Mouse (Mus musculus) hindbrain, postnatal 0 days (tissue): ENCODE results near the gene Eef1akmt1. TPM values are rescaled to one million over a fixed set of nuclear protein-coding genes. Genes with fewer than 3 reads are reported as not detected.

ENCODE experiments used
- ATAC-seq: fragments of 200-750 bp; cut with Nextera tagmentation; 2 replicates; pipeline ENCODE4 v1.8.0; 2017; ENCODE audit warnings: mild to moderate bottlenecking, moderate TSS enrichment, moderate library complexity
- DNase-seq: peaks from one replicate; pipeline ENCODE4 v3.0.0-alpha.2; 2015; ENCODE audit warnings: low spot score
- H3K27ac ChIP-seq: fragments of 300-500 bp; sonication (generic); 2 replicates; pipeline ENCODE4 v1.5.1; 2014; ENCODE audit warnings: mild to moderate bottlenecking
- H3K27me3 ChIP-seq: fragments of 300-500 bp; sonication (generic); 2 replicates; pipeline ENCODE4 v1.6.1; 2014; ENCODE audit warnings: low read length, mixed read lengths; ENCODE audit not compliant: insufficient read depth
- H3K36me3 ChIP-seq: fragments of 300-500 bp; sonication (generic); 2 replicates; pipeline ENCODE4 v1.6.1; 2014; ENCODE audit warnings: low read length, mixed read lengths; ENCODE audit not compliant: insufficient read depth
- H3K4me1 ChIP-seq: fragments of 300-500 bp; sonication (generic); 2 replicates; pipeline ENCODE4 v1.6.1; 2014; ENCODE audit warnings: antibody characterized with exemption, low read length, mixed read lengths; ENCODE audit not compliant: insufficient read depth
- H3K4me2 ChIP-seq: fragments of 300-500 bp; sonication (generic); 2 replicates; pipeline ENCODE4 v1.6.1; 2014; ENCODE audit warnings: low read depth, mild to moderate bottlenecking, low read length, moderate library complexity, mixed read lengths
- H3K4me3 ChIP-seq: fragments of 300-500 bp; sonication (generic); 2 replicates; pipeline ENCODE4 v1.5.1; 2014; ENCODE audit warnings: low read length
- H3K9ac ChIP-seq: fragments of 300-500 bp; sonication (generic); replicated peaks from 2 replicates; pipeline ENCODE4 v1.6.1; 2014; ENCODE audit warnings: mild to moderate bottlenecking, low read length, moderate library complexity, mixed read lengths
- H3K9me3 ChIP-seq: fragments of 300-500 bp; sonication (generic); 2 replicates; pipeline ENCODE4 v1.6.1; 2016; ENCODE audit warnings: low read length, mixed read lengths
- CTCF ChIP-seq: IDR thresholded peaks from 2 replicates; pipeline ENCODE4 v1.5.1; 2016; ENCODE audit warnings: antibody characterized with exemption, control low read depth, low read depth
- WGBS: fragments of 180-500 bp; shearing (Covaris S2); extraction: QIAGEN DNeasy Blood & Tissue Kit; methylation state at CpG from one replicate; pipeline ENCODE4 v1.1.7; 2014; 5-methylcytosine and 5-hydroxymethylcytosine counted together
- polyA plus RNA-seq: library from polyadenylated mRNA; unstranded; fragments of >200 nt; fragmentation: Nextera tagmentation; extraction: Ambion mirVana; gene quantifications from 2 replicates; pipeline ENCODE4 v1.2.1, GENCODE M21; 2015
- total RNA-seq: library from RNA; depleted of rRNA; stranded (reverse); fragments of >200 nt; gene quantifications from 2 replicates; pipeline ENCODE4 v1.2.3, GENCODE M21; 2014; rRNA removed

Gene Eef1akmt1
- 21.6 and 32.9 TPM in 2 replicates for total RNA-seq
- polyA plus RNA-seq: 69.9 and 71.2 TPM in 2 replicates

- H3K27me3 ChIP-seq: no peaks in the 10 kb centered on the region
- ATAC-seq (peak; percentile 100), DNase-seq (peak; percentile 97)
- H3K4me1 ChIP-seq: no peaks in the 10 kb centered on the region
- no peaks in the 10 kb centered on the region for H3K9me3 ChIP-seq
- no peaks in the 10 kb centered on the region for H3K36me3 ChIP-seq
- peak within 1 kb of the TSS; percentile 48 for H3K9ac ChIP-seq
- peak within 1 kb of the TSS; percentile 50 for H3K4me3 ChIP-seq
- H3K27ac ChIP-seq: peak within 1 kb of the TSS; percentile 68; the same call in 1 of the 2 replicates
- no peak for TF ChIP-seq CTCF
- 9% methylated on average over 35 of the region's 35 CpGs for WGBS
- peak within 1 kb of the TSS; percentile 62 for H3K4me2 ChIP-seq
Observed at GRCm38 (mm10) chr14:57571155-57572133, at the start of gene Eef1akmt1. TSS of gene Eef1akmt1 (minus strand) at chr14:57571612.

GRCm38 (mm10) chr14:57620598-57621236 is 49.3 kb upstream of the Eef1akmt1 start:
- Histone ChIP-seq H3K4me3 (no peak overlapping the region), H3K36me3 (peaks cover 3% of the 10 kb centered on the region; the same call in 1 of the 2 replicates), H3K27ac (no peak overlapping the region), H3K9ac (no peak overlapping the region), H3K4me1 (0 out of 2 replicates have a peak, but pooled peaks cover 3% of the 10 kb centered on the region), H3K4me2 (no peak overlapping the region), H3K27me3 (no peaks in the 10 kb centered on the region), H3K9me3 (no peaks in the 10 kb centered on the region)
- no peak for TF ChIP-seq CTCF
- ATAC-seq: no peak
- 46% methylated on average over 4 of the region's 4 CpGs for WGBS
- no peak for DNase-seq

GRCm38 (mm10) chr14:57619487-57619886 is 48.1 kb upstream of the Eef1akmt1 start:
- DNase-seq: peak; percentile 65
- no peak overlapping the region for H3K9ac ChIP-seq
- 49% methylated on average over 2 of the region's 2 CpGs for WGBS
- no peak overlapping the region for H3K4me2 ChIP-seq
- TF ChIP-seq CTCF: peak; percentile 71
- no peak for ATAC-seq
- no peak overlapping the region for H3K4me3 ChIP-seq
- no peaks in the 10 kb centered on the region for H3K27me3 ChIP-seq
- H3K9me3 ChIP-seq: no peaks in the 10 kb centered on the region
- no peak overlapping the region for H3K27ac ChIP-seq
- no peaks in the 10 kb centered on the region; the same call in 1 of the 2 replicates for H3K36me3 ChIP-seq
- H3K4me1 ChIP-seq: 0 out of 2 replicates have a peak, but pooled peaks cover 3% of the 10 kb centered on the region

- no peaks in the 10 kb centered on the region for H3K27me3 ChIP-seq
- no peak for ATAC-seq
- no peak overlapping the region for H3K4me3 ChIP-seq
- no peak for TF ChIP-seq CTCF
- H3K9ac ChIP-seq: no peak overlapping the region
- H3K36me3 ChIP-seq: no peaks in the 10 kb centered on the region
- WGBS: 98% methylated on average over 1 of the region's 1 CpGs
- 0 out of 2 replicates have a peak, but pooled peaks cover 3% of the 10 kb centered on the region for H3K4me1 ChIP-seq
- H3K9me3 ChIP-seq: no peaks in the 10 kb centered on the region
- DNase-seq: no peak
- no peak overlapping the region for H3K4me2 ChIP-seq
- H3K27ac ChIP-seq: no peak overlapping the region
Observed at GRCm38 (mm10) chr14:57617675-57618074, 46.3 kb upstream of the Eef1akmt1 start.

- no peak for ATAC-seq
- no peaks in the 10 kb centered on the region for H3K36me3 ChIP-seq
- H3K4me1 ChIP-seq: 0 out of 2 replicates have a peak, but pooled peaks cover 3% of the 10 kb centered on the region
- no peak overlapping the region for H3K4me2 ChIP-seq
- 59% methylated on average over 6 of the region's 6 CpGs for WGBS
- H3K27me3 ChIP-seq: no peaks in the 10 kb centered on the region
- 0 out of 2 replicates have a peak, but pooled peaks have one; percentile 1 for TF ChIP-seq CTCF
- no peak overlapping the region for H3K27ac ChIP-seq
- no peak overlapping the region for H3K9ac ChIP-seq
- no peak overlapping the region for H3K4me3 ChIP-seq
- H3K9me3 ChIP-seq: no peaks in the 10 kb centered on the region
- no peak for DNase-seq
Observed at GRCm38 (mm10) chr14:57616339-57616965, 45.0 kb upstream of the Eef1akmt1 start.

- 78% methylated on average over 6 of the region's 6 CpGs for WGBS
- no peaks in the 10 kb centered on the region for H3K27me3 ChIP-seq
- no peaks in the 10 kb centered on the region for H3K36me3 ChIP-seq
- no peak for TF ChIP-seq CTCF
- ATAC-seq (no peak), DNase-seq (no peak)
- H3K9ac ChIP-seq: no peak overlapping the region
- H3K4me3 ChIP-seq: no peak overlapping the region
- H3K27ac ChIP-seq: no peak overlapping the region
- H3K9me3 ChIP-seq: no peaks in the 10 kb centered on the region
- no peak overlapping the region for H3K4me2 ChIP-seq
- H3K4me1 ChIP-seq: 0 out of 2 replicates have a peak, but pooled peaks cover 3% of the 10 kb centered on the region
Observed at GRCm38 (mm10) chr14:57615828-57616227, 44.4 kb upstream of the Eef1akmt1 start.
